Mouse (Mus musculus): ENCODE measurements around the gene Plxnd1.

Gene Plxnd1

DNA sequence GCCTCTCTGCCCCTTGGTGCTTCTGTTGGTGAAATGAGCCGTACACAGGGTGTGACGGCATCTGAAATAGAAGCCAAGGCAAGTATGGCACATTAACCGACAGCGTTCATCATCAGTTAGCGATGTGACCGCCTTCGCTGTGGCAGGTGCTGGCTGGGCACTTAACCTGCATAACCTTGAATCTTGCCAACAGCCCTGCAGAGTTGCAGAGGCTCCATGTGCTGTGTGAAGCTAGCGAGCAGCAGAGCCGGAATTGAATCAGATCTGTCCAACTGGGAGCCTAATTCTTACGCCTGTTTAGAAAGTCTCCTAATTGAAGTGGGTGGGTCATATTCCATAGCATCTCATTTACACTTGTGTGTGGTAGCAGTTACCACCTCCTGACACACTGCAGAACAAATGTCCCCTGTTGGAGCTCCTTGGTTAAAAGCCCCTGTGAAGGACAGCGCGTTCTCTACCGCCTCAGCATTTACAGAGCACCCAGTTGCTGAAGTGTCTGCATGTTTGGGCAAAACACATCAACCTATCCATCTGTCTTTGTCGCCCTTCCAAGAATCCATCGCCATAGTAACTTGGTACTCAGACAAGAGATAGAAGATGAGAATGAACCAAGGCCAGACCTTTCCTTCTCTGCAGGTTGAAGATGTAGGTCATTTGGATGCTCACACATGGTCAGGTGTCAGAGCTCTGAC lies 80.1 kb downstream of the Plxnd1 start:
- DNase-seq = peak; percentile 78

GRCm38 (mm10) chr6:115913482-115913881 lies 81.3 kb downstream of the Plxnd1 start:
- no peak for DNase-seq

GRCm38 (mm10) chr6:115911763-115912162 lies 83.0 kb downstream of the Plxnd1 start:
- no peak for DNase-seq

DNA sequence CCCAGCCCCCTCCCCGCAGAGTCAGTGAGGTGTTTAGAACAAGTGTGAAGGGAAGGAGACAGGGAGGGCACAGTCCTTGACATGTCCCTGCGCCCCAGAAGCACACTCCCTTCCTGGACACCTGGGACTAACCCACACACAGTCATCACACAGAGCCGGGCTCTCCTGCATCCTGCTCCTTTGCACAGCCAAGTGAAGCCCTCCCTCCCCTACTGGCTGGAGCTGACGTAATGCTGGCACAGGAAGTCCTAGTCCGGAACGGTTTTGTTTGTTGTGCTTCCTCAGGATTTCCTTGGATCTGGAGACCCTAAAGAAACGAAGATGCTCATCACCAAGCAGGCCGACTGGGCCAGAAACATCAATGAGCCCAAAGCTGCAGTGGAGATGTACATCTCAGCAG lies 84.9 kb downstream of the Plxnd1 start:
- peak; percentile 51 for DNase-seq

- DNase-seq = no peak
Measured at GRCm38 (mm10) chr6:115909052-115909451, 85.8 kb downstream of the Plxnd1 start.

DNA sequence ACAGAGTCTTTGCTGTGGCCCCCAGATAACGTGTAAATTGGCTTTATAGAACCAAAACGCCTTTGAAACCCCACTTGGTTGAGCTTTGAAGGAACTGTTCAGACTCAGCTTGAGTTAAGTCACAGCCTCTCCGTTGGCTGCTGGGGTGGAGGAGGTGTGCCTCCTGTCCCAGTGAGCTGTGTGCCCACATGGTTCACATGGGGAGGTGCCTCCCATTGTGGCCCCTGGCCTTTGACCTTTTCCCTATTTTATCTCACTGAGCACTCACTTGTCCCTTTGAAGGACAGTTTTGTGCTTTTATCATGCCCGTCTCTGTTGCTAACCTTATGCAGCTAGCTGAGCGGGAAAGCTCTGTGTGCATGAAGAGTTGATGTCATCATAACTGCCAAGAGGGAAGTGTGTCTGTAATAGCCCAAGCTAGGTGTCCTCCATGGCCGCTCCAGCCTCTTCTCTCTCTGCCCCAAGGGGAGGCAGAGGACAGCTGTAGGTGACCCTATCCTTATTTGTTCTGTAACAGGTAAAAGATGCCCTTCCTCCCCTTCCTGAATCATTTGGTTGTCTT lies 86.3 kb downstream of the Plxnd1 start:
- no peak for DNase-seq

- no peak for DNase-seq
Measured at GRCm38 (mm10) chr6:115906871-115907270, 87.9 kb downstream of the Plxnd1 start.

GRCm38 (mm10) chr6:115906455-115906854 lies 88.3 kb downstream of the Plxnd1 start:
- DNase-seq = no peak

GRCm38 (mm10) chr6:115905568-115905967 lies 89.2 kb downstream of the Plxnd1 start:
- DNase-seq = no peak
